Mouse (Mus musculus): ENCODE measurements around the gene Mcpt8. TPM values are rescaled to one million over a fixed set of nuclear protein-coding genes. Genes with fewer than 3 reads are reported as not detected.

Gene Mcpt8
- polyA plus RNA-seq (2017; shearing (Covaris generic)): under 1 TPM; 0.19 to 0.58 TPM

GRCm38 (mm10) chr14:56085167-56085566, at the start of gene Mcpt8:
TSS of gene Mcpt8 (minus strand) at chr14:56085273.

GRCm38 (mm10) chr14:56132508-56132907, 47.4 kb upstream of the Mcpt8 start, which contains the start of gene Gzmd:
TSS of gene Gzmd (minus strand) at chr14:56132608.

GRCm38 (mm10) chr14:56120525-56120924, 35.5 kb upstream of the Mcpt8 start, which contains the start of gene Gzme:
TSS of gene Gzme (minus strand) at chr14:56120625.

GRCm38 (mm10) chr14:56102386-56102785, 17.3 kb upstream of the Mcpt8 start, which contains the start of gene Ctsg:
TSS of gene Ctsg (minus strand) at chr14:56102574.

GRCm38 (mm10) chr14:56062213-56062612, 22.9 kb downstream of the Mcpt8 start, which contains the start of gene Mcpt4:
TSS of gene Mcpt4 (minus strand) at chr14:56062313.

GRCm38 (mm10) chr14:56041792-56042191, 43.3 kb downstream of the Mcpt8 start, which contains the start of gene Mcpt2:
TSS of gene Mcpt2 (plus strand) at chr14:56042041.

Other genes starting within 250 kb of the Mcpt8 start
- gene Nynrin, start 231.3 kb downstream of the Mcpt8 start, polyA plus RNA-seq (2017; shearing (Covaris generic)): 1 to 10 TPM in 1 of 2 experiments, under 1 TPM in 1; 0.22 to 1.5 TPM
- under 1 TPM; 0.33 to 0.48 TPM for gene Cbln3, start 200.9 kb downstream of the Mcpt8 start, polyA plus RNA-seq (2017; shearing (Covaris generic))
- 10 to 100 TPM; 67.6 to 78.9 TPM for gene Khnyn, start 200.3 kb downstream of the Mcpt8 start, polyA plus RNA-seq (2017; shearing (Covaris generic))
- gene Sdr39u1, start 185.0 kb downstream of the Mcpt8 start, polyA plus RNA-seq (2017; shearing (Covaris generic)): 10 to 100 TPM; 72.3 to 79.5 TPM
- gene Cma1, start 140.6 kb downstream of the Mcpt8 start, polyA plus RNA-seq (2017; shearing (Covaris generic)): not detected
- not detected for gene Cma2, start 134.3 kb downstream of the Mcpt8 start, polyA plus RNA-seq (2017; shearing (Covaris generic))
- not detected for gene Mcpt1, start 67.3 kb downstream of the Mcpt8 start, polyA plus RNA-seq (2017; shearing (Covaris generic))
- gene Mcpt9, start 54.8 kb downstream of the Mcpt8 start, polyA plus RNA-seq (2017; shearing (Covaris generic)): under 1 TPM in 1 of 2 experiments, not detected in 1; 0.32 TPM
- gene Mcpt2, start 43.2 kb downstream of the Mcpt8 start, polyA plus RNA-seq (2017; shearing (Covaris generic)): not detected
- gene Mcpt4, start 23.0 kb downstream of the Mcpt8 start, polyA plus RNA-seq (2017; shearing (Covaris generic)): not detected
- under 1 TPM in 1 of 2 experiments, not detected in 1; 0.54 TPM for gene Ctsg, start 17.3 kb upstream of the Mcpt8 start, polyA plus RNA-seq (2017; shearing (Covaris generic))
- gene Gzme, start 35.4 kb upstream of the Mcpt8 start, polyA plus RNA-seq (2017; shearing (Covaris generic)): under 1 TPM in 1 of 2 experiments, not detected in 1; 0.18 TPM
- gene Gzmd, start 47.3 kb upstream of the Mcpt8 start, polyA plus RNA-seq (2017; shearing (Covaris generic)): under 1 TPM in 1 of 2 experiments, not detected in 1; 0.29 TPM
- not detected for gene Gzmg, start 74.3 kb upstream of the Mcpt8 start, polyA plus RNA-seq (2017; shearing (Covaris generic))
- gene Gzmn, start 89.3 kb upstream of the Mcpt8 start, polyA plus RNA-seq (2017; shearing (Covaris generic)): not detected
- gene Gzmf, start 126.1 kb upstream of the Mcpt8 start, polyA plus RNA-seq (2017; shearing (Covaris generic)): not detected
- gene Gzmc, start 149.4 kb upstream of the Mcpt8 start, polyA plus RNA-seq (2017; shearing (Covaris generic)): 1 to 10 TPM; 4.9 to 7.4 TPM
- gene Gzmb, start 177.0 kb upstream of the Mcpt8 start, polyA plus RNA-seq (2017; shearing (Covaris generic)): 10 to 100 TPM in 1 of 2 experiments, 1 to 10 TPM in 1; 4.9 to 17.7 TPM

All from inflammation-experienced regulatory T-cells (primary cell).